Mouse (Mus musculus) lung, adult 10 weeks (tissue): Measurements from ENCODE around the gene Spcs2. TPM values are rescaled to one million over a fixed set of nuclear protein-coding genes. Genes with fewer than 3 reads are reported as not detected.

Experiments
- polyA plus RNA-seq: library from polyadenylated mRNA; stranded (reverse); fragments of 350-450 nt; fragmentation: Illumina TruSeq; extraction: RNeasy Lipid Tissue Mini Kit (QIAGEN cat#74804); gene quantifications from one replicate; pipeline ENCODE4 v1.2.3, GENCODE M21; 2014; ENCODE audit warnings: low read depth, low replicate concordance; ENCODE audit not compliant: insufficient read depth

Gene Spcs2
- polyA plus RNA-seq, result 180 TPM

GRCm38 (mm10) chr7:99863362-99863761 is at the start of gene Spcs2:
Gene Spcs2, minus strand, starts transcription at chr7:99863462.

GRCm38 (mm10) chr7:99858813-99859585 is 4.3 kb downstream of the Spcs2 start, which contains the start of gene Xrra1:
Gene Xrra1, plus strand, starts transcription at chr7:99859116.

GRCm38 (mm10) chr7:99828083-99828570 is 35.1 kb downstream of the Spcs2 start, which contains the start of gene Neu3:
Gene Neu3, minus strand, starts transcription at chr7:99828417.

Other genes with a start within 250 kb of the Spcs2 start
- gene Tpbgl, start 236.4 kb downstream of the Spcs2 start, polyA plus RNA-seq, result 1.6 TPM
- gene Slco2b1, start 152.1 kb downstream of the Spcs2 start, polyA plus RNA-seq, result 6.2 TPM
- not detected for gene Olfr520, start 133.2 kb downstream of the Spcs2 start, polyA plus RNA-seq
- gene Olfr521, start 100.0 kb downstream of the Spcs2 start, polyA plus RNA-seq, result not detected
- 2.4 TPM for gene Neu3, start 35.0 kb downstream of the Spcs2 start, polyA plus RNA-seq
- 0.45 TPM for gene Xrra1, start 4.3 kb downstream of the Spcs2 start, polyA plus RNA-seq
- 3.8 TPM for gene Rnf169, start 117.0 kb upstream of the Spcs2 start, polyA plus RNA-seq
- gene Chrdl2, start 142.7 kb upstream of the Spcs2 start, polyA plus RNA-seq, result not detected